Mouse (Mus musculus) cerebellum, postnatal 36 days (tissue): ENCODE data around the gene Tmc3.

ENCODE experiments used
- DNase-seq, 2 experiments: peaks; one replicate each; pipeline ENCODE4 v3.0.0; 2021 to 2022; ENCODE audit warnings: mixed read lengths in 2 of 2

Gene Tmc3

DNA sequence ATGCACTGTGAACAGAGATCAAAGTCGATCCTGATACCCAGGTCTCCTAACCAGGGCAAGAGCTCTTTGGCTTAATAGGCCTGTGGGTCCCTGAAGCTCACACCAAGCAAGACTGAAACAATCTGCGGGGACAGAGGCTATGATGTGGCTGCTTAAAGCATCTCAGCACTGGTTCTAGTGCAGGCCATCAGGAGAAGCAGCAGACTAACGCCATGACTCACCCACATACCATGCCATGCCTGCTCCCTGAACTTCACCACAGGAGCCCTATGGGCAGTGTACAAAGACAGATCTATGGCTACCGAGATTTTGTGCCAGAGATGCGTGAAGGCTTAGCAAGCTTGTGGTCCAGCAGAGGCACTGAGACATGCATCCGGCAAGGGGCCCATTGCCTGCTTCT is 86.8 kb downstream of the Tmc3 start:
- DNase-seq = no peak
